Mouse (Mus musculus): ENCODE results near the gene Cdk10.

GRCm38 (mm10) chr8:123274447-123274846, 49.8 kb downstream of the Cdk10 start:
- no peak for TF ChIP-seq CTCF (IDR thresholded peaks at IDR 0.05; ENCODE audit: borderline replicate concordance, insufficient read depth, low read depth, low read length)
- TF ChIP-seq POLR2A (IDR thresholded peaks at IDR 0.05; ENCODE audit: borderline replicate concordance, insufficient read depth, low read length): no peak

Data from cerebellum, adult 2 months (tissue).